Mouse (Mus musculus): ENCODE measurements around the gene Ambn.

- TF ChIP-seq POLR2A (IDR thresholded peaks at IDR 0.05; ENCODE audit: borderline replicate concordance, extremely low read depth, low read depth, low read length) = no peak
- TF ChIP-seq CTCF (IDR thresholded peaks at IDR 0.05; ENCODE audit: insufficient read depth, low read length) = no peak
Measured at GRCm38 (mm10) chr5:88491111-88491510, 35.3 kb downstream of the Ambn start.

Data from lung, adult 2 months (tissue).